Mouse (Mus musculus) urinary bladder, postnatal 10 days (tissue): ENCODE measurements around the gene Gm10188.

Experiments used
- DNase-seq: peaks from one replicate; pipeline ENCODE4 v3.0.0; 2022; ENCODE audit warnings: low spot score

The Gm10188 gene

DNA sequence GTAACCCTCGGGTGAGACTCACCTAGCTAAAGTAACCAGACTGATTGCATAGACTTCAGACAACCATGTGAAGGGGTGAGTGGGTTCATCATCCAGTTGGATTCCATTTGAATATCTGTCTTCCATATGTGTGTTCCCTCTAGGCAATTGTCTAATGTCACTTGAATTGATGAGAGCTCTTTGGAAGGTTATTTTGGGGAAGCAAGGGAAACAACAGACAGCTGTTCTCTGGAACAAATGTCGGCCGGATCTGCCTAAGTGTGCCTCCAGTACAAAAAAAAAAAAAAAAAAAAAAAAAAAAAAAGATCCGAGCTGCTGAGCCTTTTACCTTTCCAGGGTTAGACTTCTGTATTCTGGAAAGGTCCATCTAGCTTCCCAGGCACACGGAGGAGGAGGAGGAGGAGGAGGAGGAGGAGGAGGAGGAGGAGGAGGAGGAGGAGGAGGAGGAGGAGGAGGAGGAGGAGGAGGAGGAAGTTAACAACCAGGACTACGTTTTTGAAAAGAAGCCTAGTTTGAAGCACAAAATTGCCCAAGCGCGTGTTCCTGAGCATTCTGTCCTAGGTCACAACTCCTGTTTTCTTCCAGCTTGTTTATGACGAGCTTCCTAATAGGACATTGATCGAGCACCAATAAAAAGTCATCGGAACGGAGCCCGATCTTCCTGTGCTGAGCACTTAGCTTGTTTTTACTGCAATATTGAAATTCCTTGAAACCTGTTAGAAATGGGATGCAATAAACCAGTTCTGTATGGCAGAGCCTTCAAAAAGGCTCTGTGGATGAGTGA is 3.1 kb downstream of the Gm10188 start:
- no peak for DNase-seq

DNA sequence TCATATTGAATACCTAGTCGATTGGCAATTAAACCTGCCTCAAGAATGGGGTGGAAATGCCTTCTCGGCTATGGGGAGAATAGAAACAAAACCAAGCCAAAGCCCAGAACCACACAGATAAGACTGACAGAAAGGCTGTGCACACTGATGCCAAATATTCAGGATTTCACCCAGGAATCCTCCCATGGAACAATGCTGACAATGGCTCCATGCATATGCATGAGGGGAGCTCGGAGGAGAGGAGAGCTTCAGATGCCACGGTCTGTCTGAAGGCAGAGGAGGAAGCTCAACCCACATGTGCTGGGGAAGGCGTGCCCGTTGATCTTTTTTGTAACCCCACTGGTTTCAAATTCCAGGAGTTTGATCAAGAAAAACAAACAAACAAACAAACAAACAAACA is 7.4 kb downstream of the Gm10188 start:
- no peak for DNase-seq

DNA sequence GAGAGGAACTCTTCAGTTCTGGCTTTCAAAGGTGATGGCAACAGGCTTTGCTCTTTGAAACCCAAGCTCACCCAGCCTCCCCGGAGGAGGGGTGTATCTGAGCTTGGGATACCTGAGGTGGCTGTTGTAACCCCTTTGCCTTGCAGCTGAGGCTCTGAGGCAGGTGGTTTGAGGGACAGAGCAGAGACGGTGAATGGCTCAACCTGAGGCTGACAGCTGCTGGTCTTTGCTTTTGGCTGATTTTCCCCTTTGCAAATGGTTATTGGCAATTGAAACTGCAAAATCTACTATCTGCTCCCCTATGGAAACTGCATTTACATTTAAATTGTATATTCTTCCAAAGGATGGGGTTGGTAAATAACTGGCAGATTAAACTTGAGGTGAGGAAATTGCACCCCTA is 7.9 kb downstream of the Gm10188 start:
- DNase-seq = no peak

DNA sequence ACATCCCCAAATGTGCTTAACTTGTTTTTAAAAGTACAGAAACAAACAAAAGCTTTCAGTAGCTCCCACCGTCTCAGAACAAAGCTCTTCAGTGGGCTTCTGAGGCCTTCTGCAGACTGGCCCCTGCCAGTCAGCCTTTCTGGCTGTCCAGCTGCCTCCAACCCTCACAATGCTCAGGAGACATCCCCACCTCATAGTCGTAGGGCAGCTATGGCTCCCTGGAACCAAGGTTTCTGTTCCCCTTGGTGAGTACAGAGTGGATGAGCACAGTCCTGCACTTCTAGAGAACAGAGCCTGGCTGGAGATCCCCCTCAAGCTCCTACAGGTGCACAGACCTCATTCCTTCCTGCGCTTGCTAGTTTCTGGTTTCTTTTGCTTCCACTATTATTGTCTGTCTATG is 13.3 kb downstream of the Gm10188 start:
- DNase-seq = no peak

DNA sequence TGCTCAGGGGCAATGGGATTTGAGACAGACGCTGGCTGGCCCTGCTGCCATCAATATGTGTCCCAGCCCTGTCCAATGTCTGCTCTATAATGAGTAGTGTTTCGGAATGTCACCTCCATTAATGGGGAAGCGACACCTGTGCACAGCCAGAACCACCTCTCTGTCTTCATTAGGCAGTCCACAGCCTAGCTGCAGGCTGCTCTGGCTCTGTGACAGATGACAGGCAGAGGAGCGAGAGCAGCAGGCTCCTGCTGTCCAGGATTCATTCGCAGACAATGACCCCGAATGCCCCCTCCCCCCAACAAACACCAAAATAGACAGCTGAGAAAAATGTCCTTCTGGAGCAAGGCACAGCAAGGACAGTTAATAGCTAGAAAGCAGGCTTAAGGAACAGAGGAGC is 16.5 kb downstream of the Gm10188 start:
- no peak for DNase-seq

DNA sequence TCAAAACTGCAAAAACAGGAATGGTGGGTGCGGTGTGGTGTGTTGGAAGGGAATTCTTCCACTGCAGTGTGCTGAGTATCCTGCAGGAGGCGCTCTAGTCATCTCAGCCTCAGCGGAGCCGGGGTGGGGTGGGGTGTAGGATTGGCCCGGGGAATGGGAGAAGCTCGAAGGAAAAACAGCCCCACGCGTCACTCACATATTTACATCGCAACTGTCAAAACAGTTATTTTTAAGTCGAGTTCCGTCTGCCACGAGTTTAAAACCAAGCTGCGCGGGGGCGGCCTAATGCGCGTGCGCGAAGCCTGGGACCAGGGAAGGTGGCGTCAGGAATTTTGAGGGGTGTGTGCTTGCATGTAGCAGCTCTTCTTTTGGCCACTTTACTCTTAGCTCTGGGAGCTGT is 17.3 kb downstream of the Gm10188 start:
- no peak for DNase-seq

DNA sequence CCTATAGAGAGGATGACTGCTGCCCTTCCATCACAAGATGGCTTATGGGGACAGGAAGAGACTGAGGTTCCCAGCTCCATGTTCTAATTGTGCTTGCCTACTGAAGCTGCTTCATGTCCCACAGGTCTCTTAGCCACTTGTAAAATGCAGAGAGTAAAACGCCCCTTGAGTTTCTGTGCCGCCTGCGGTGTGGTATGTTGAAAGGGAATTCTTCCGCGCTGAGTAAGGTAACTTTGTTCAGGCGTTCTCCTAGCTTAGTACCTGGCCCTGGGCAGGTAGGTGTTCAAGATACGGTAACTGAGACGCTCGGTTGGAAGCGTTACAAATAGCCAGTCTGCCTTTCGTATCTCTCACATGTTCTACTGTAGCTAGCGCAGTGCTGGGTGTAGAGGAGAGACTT is 17.9 kb downstream of the Gm10188 start:
- DNase-seq = no peak

DNA sequence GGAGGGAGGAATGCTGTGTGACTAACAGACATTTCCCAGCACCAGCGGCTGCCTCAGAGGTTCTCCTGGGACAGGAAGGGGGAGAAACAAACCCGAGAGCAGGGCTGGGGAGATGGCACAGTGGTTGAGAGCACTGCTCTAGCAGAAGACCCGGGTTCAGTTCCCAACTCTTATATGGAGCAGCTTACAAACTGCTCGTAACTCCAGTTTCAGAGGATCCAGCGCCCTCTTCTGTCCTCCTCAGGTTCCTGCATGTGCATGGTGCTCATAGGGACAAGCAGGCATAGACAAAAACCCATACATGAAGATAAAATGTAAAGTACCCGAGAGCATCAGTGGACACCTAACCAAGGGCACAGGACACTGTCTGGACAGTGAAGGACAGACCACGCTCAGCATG is 18.6 kb downstream of the Gm10188 start:
- no peak for DNase-seq

DNA sequence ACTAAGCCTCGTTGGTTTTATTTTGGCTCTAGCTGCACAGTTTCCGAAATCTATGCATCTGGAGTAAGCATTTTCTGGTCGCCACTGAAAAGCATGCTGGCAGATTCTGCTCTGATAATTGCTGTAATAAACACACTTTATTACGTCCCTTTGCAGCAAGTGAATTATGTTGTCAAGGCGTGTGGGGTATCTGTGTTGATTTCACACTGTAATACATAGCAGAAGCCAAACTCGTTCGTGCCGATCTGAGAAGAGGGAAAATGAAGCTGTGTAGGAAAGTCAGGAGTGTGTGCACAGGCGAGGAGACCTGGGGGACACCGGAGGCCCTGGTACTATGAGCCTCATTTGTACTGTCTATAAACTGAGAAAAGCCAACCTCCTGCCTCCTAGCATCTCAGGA is 20.2 kb downstream of the Gm10188 start:
- DNase-seq = no peak

DNA sequence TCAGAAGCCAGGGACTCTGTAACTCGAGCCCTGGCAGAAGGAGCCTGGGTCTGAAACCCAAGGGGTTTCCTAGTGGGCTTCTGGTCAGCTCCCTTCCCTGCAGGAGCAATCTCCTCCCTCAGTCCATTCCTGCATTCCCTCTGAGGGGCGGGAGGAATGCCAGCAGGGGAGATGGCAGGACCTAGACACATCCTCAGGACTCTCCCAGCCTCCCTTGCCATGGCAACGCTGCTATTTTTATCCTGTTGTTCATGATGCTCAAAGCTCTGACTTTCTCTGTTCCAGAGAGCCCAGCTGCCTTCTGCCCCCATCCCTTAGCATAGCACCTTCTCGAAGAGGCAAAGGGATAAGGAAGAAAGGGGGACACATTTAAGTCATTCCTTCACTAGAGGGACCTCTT is 21.4 kb downstream of the Gm10188 start:
- no peak for DNase-seq

DNA sequence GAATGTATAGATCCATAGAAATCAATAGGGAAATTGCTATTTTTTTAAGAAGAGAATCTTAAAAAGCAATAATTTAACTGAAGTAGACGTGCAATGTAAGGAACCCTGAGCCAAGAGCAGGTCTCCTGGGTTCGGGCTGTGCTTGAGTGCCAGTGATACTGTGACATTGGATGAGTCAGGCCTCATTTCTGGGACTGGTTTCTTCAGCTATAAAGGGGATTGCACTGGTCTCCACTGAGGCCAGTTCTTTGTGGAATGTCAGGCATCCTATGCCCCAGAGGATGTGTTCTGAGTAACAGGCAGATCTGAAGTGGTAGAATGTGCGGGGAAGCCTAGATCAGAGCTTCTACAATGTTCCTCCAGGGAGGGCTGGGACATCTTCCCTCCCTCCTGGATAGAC is 22.7 kb downstream of the Gm10188 start:
- no peak for DNase-seq

DNA sequence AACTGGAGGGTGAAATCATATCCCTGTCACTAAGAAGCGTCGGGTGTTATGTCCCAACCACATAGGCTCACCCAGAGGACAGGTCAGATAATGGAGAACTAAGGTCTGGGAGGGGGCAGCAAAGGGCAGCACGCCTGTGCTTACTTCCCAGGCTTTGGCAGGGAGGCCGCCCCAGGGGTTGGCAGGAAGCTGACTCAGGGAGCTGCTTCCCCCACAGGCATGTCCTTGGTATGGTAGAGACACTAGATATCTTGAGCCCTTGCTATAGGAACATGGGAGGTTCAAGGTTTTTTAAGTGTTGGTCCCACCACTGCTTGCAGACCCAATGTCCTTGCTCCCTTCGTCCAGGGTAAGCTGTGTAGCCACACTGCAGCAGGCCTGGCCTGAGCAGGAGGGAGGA is 23.6 kb downstream of the Gm10188 start:
- no peak for DNase-seq

DNA sequence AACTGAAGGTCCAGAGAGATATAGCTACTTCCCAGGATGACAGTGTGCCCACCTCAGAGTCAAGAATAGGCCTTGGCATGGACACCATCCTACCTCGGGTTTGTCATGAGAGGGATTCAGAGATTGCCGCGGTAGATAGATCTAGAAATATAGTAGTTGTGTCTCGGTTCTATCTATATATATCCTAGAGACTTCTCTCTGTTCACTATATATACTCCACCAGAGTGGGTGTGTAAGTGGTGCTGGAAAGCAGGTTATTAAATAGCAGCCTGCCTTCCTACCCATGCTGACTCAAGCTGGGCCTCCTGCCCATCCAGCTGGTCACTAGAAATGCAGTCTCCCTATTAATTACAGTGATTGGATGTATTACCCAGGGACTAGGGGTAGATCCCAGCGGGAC is 26.8 kb downstream of the Gm10188 start:
- no peak for DNase-seq

DNA sequence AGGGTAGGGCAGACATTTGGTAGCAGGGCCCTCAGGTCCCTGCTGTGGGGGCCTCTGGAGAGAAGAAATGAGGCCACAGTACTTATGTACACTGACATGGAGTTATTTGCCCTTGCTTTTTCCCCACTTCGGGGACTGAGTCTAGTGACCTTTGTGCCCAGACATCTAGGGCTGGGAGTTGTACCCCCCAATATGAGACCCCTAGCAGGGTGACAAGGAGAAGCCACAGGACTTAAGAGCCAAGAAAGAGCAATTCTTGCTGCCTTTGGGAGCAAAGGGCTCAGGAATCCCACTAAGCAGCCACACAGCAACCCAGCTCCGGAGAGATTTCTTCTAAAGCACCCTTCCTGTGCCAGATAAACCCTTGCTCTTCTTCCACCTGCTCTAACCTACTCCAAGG is 27.6 kb downstream of the Gm10188 start:
- no peak for DNase-seq

DNA sequence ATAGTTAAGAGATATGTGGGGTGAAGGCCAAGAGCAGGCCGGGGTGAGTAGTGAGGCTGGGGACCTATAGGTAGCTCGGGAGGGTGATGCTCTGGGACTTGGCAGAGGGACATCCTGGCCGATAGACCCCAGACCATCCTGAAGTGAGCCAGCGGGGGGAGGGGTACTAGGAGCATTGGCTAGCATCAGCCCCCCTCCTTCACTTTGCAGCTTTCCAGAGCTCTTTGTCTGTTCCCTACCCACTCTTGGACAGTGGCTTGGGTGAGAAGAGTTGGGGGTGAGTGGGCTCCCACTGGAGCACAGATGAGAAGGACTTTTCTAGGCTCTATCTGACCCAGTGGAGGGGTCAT is 28.1 kb downstream of the Gm10188 start:
- no peak for DNase-seq

DNA sequence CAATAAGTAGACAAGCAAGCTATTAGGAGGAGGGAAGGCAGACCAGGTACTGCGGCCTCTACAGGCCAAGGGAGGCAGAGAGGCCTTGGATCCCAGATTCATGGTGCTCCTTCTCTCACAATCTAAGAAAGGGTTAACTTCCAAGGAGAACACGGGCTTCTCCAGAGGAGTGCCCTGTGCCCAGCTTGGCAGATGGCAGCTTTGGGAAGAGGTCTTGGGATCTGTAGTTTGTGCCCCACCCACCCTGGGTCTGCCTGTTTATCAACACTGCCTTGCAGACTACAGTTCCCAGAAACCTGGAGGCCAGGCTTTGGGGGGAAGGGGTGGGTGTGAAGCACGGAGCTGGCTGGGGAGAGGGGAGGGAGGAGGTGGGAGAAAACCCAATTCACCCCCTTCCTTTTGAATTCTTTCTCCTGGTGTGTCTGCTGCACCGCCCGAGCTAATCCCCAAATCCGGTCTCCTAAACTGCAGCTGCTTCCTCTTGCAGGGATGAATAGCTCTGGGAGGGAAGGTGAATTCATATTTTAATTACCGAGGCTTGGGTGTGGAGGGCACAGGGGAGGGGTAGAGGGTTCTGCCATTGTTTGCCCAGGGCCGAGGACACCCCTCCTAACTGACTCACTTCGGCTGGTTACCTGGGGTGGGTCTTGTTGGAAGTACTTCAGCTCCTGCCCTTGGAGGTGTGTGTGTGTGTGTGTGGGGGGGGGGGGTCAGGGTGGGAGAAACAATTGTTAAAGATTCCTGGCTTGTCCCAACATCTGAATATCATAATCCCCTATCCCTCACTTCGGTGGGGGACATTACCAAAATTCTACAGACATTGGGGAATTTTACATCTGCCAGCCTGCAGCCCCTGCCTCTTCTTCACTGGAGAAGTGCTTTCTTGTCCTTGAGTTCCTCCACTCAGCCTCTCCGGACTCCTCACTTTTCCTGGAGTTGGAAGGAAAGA is 28.7 kb downstream of the Gm10188 start:
- no peak for DNase-seq

DNA sequence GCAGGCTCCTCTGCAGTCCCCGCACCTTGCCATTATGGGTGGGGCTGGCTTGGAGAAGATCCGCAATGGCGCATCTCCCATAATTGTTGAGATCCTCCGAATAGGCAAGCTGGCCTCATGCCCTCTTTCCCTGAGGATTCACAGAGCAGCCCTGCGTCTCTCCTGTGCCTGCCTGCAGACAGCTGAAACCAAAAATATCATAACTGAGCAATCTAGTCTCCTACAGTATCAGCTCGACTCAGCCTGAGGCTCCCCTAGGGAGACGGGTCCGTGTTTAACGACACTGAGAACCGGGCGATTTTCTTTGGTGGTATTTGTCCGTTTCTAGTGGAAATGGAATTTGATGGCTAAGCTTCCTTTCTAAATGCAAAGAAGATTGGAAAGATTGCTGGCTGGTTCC is 29.6 kb downstream of the Gm10188 start:
- no peak for DNase-seq

DNA sequence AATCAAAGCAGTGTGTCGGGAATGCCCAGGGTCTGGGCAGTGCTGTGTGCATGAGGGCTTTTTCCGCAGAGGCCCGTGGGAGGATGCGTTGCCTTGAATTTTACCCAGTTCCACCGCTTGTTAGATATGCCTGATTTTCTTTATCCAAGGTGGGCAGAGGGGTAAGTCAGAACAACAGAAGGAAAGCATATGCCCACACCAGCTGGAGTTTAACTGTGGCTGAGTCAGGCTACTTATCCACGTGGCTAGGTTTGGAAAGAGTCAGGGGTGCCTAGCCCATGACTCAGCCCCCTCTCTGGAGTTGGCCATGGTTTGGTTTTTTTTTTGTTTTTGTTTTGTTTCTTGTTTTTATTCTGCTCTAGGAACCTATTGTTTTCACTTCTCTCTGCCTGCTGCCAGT is 30.3 kb downstream of the Gm10188 start:
- no peak for DNase-seq

DNA sequence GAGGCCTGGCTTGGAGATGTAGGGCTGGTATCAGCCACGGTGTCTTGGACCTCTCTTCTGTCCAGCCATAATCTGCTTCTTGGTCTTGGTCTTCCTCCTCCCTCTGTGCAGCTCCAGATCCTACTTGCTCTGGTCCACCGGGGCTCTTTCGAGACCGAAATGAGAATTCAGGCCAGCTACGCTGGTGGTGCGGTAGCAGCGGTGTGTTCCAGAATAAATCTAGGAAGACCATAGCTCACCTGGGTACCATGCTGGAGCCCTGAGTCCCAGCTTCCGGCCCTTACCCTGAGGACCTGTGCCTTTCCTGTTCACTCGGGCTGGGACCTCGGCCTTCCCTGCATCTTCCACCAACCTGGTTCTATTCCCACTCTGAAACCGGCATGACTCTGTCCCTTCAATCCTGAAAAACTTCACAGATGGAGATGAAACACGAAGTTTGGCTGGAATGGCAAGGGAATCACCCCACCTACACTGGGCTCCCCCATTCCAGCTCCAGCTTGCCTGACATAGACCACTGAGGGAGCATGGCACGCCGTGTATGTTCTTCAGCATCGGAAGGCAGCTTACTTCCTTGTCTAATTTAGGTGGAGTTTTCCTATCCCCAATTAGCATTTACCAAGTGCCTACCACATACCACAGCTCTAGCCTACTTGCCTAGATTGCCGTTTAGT is 31.0 kb downstream of the Gm10188 start:
- no peak for DNase-seq

DNA sequence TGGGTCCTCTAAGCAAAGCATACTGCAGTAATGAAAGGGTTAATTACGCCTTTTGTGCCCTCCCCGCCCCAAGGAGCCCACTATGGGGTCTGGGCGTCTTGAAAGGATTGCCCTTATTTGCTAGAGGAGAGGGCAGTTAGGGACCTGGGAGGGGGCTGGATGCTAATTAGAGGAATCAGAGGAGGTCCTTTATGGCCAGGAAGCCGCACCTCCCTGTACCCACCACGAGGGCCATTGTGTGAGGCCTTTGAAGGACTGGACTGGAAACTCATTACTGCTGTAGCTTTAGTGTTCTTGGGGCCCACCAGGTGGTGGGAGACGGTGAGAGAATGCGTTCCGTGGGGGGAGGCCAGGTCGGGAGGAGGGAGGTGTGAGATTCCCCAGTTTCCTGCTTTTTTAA is 31.9 kb downstream of the Gm10188 start:
- no peak for DNase-seq

DNA sequence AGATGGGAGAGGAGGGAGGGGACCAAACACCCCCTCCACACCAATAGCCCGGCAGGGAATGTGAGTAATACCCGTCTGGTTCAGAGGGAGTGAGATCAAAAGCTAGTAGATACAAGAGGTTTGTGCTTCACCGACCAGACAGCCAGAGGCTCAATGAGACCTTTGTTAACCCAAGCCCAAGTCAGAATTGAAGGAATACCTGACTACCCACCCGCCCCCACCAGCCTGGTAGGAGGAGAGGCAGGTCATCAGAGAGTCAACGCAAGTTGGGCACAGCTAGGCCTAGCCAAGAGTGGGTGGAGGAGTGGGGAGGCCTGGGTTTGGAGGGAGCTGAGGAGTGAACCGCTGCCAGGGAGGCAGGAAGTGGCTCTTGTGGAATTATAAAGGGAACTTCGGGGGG is 33.2 kb downstream of the Gm10188 start:
- no peak for DNase-seq

DNA sequence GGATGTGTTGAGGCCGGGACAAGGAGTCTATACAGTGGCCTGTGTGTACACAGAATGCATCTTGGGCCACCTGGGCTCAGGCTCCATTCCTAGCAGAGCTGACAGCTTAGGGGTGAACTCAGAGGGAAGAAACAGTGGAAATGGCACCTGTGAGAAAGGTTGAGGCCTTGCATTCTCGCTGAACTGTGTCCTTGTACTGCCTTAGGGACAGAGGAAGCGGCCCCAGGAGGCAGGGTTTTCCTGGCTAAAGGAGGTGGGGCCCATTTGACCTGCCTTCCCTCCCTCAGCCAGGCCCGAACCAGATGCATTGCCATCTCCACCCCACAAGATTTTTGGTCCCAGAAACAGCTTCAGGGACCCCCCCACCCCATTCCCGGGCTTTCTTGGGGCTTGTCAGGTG is 33.9 kb downstream of the Gm10188 start:
- DNase-seq = no peak

DNA sequence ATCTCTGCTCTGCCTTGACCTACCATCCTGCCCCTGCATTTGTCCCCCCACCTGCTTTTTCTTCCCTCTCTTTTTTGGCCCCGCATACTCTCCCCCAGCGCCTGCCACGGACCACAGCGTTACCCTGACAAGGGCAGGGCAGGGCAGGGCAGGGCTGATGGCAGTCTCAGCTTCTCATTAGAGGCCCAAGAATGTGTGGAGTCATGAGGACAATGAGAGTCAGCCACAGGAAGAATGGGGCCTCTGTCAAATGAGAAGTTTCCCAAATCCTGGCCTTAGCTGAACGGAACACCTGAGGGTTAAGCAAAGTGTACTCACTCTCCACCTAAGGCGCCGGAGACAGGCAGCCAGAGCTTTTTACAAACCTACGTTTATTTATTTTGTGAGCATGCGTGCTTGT is 34.5 kb downstream of the Gm10188 start:
- no peak for DNase-seq
